Mouse (Mus musculus): ENCODE measurements at regions not wholly inside any gene's neighbourhood (a gene's known extent, or its start where the extent isn't known, plus 50 kb on each side); places are given as distances from the start of the nearest gene placed in this dataset.
A peak's percentile ranks its signal among the peaks of the same experiment; 100 is the strongest.

GRCm38 (mm10) chr14:54185265-54185830 is 68.6 kb downstream of the Dad1 start:
- peak; percentile 38 for DNase-seq (ENCODE audit: low read depth)

GRCm38 (mm10) chr14:54183873-54184272 is 70.0 kb downstream of the Dad1 start:
- no peak for DNase-seq (ENCODE audit: low read depth)

GRCm38 (mm10) chr14:54182838-54183237 is 71.1 kb downstream of the Dad1 start:
- no peak for DNase-seq (ENCODE audit: low read depth)

- DNase-seq (ENCODE audit: low read depth) = no peak
Measured at GRCm38 (mm10) chr14:54181306-54181705, 72.6 kb downstream of the Dad1 start.

GRCm38 (mm10) chr14:54180754-54181153 is 73.2 kb downstream of the Dad1 start:
- no peak for DNase-seq (ENCODE audit: low read depth)

GRCm38 (mm10) chr14:54180271-54180670 is 73.6 kb downstream of the Dad1 start:
- DNase-seq (ENCODE audit: low read depth) = no peak

GRCm38 (mm10) chr14:54178856-54179255 is 75.0 kb downstream of the Dad1 start:
- DNase-seq (ENCODE audit: low read depth) = no peak

GRCm38 (mm10) chr14:54176469-54176868 is 77.4 kb downstream of the Dad1 start:
- no peak for DNase-seq (ENCODE audit: low read depth)

- no peak for DNase-seq (ENCODE audit: low read depth)
Measured at GRCm38 (mm10) chr14:54175476-54175875, 78.4 kb downstream of the Dad1 start.

GRCm38 (mm10) chr14:54173316-54173715 is 80.6 kb downstream of the Dad1 start:
- DNase-seq (ENCODE audit: low read depth) = no peak

- no peak for DNase-seq (ENCODE audit: low read depth)
Measured at GRCm38 (mm10) chr14:54169254-54169653, 84.7 kb downstream of the Dad1 start.

GRCm38 (mm10) chr14:54168414-54168931 is 85.4 kb downstream of the Dad1 start:
- DNase-seq (ENCODE audit: low read depth) = no peak

- no peak for DNase-seq (ENCODE audit: low read depth)
Measured at GRCm38 (mm10) chr14:54166057-54166456, 87.8 kb downstream of the Dad1 start.

- DNase-seq (ENCODE audit: low read depth) = no peak
Measured at GRCm38 (mm10) chr14:54164874-54165273, 89.0 kb downstream of the Dad1 start.

GRCm38 (mm10) chr14:54161916-54162315 is 92.0 kb downstream of the Dad1 start:
- no peak for DNase-seq (ENCODE audit: low read depth)

GRCm38 (mm10) chr14:54161206-54161605 is 92.7 kb downstream of the Dad1 start:
- DNase-seq (ENCODE audit: low read depth) = no peak

GRCm38 (mm10) chr14:54159816-54160215 is 94.1 kb downstream of the Dad1 start:
- no peak for DNase-seq (ENCODE audit: low read depth)

GRCm38 (mm10) chr14:54158214-54158965 is 95.5 kb downstream of the Dad1 start:
- no peak for DNase-seq (ENCODE audit: low read depth)

- DNase-seq (ENCODE audit: low read depth) = no peak
Measured at GRCm38 (mm10) chr14:54156536-54156935, 97.4 kb downstream of the Dad1 start.

- DNase-seq (ENCODE audit: low read depth) = peak; percentile 70
Measured at GRCm38 (mm10) chr14:54152485-54153235, 101.2 kb downstream of the Dad1 start.

- no peak for DNase-seq (ENCODE audit: low read depth)
Measured at GRCm38 (mm10) chr14:54151921-54152320, 102.0 kb downstream of the Dad1 start.

GRCm38 (mm10) chr14:54151272-54151671 is 102.6 kb downstream of the Dad1 start:
- DNase-seq (ENCODE audit: low read depth) = no peak

- DNase-seq (ENCODE audit: low read depth) = no peak
Measured at GRCm38 (mm10) chr14:54150221-54150620, 103.7 kb downstream of the Dad1 start.
